Mouse (Mus musculus): ENCODE data around the gene Grhl1.
"Not testable (repeated sequence)": the region's sequence is repeated elsewhere in the genome, so short reads cannot be mapped to it uniquely, and the experiment has no call there.

Gene Grhl1

GRCm38 (mm10) chr12:24590371-24590770 lies 18.3 kb downstream of the Grhl1 start:
- in situ Hi-C loops (cut with MboI, MseI), result no loop called here

- in situ Hi-C loops (cut with MboI, MseI), result no loop called here
Measured at GRCm38 (mm10) chr12:24592055-24592454, 20.0 kb downstream of the Grhl1 start.

- in situ Hi-C loops (cut with MboI, MseI), result no loop called here
Measured at GRCm38 (mm10) chr12:24592956-24593672, 21.0 kb downstream of the Grhl1 start.

- in situ Hi-C loops (cut with MboI, MseI), result loop anchor here (5.0 kb wide), 1 partner anchor 135 kb away; no protein-coding TSS in a partner anchor
Measured at GRCm38 (mm10) chr12:24597376-24597775, 25.3 kb downstream of the Grhl1 start.

- in situ Hi-C loops (cut with MboI, MseI), result loop anchor here (5.0 kb wide), 1 partner anchor 137 kb away; no protein-coding TSS in a partner anchor
Measured at GRCm38 (mm10) chr12:24599366-24599895, 27.3 kb downstream of the Grhl1 start.

GRCm38 (mm10) chr12:24600074-24600473 lies 28.0 kb downstream of the Grhl1 start:
- in situ Hi-C loops (cut with MboI, MseI), result loop anchor here (10.0 kb wide), 1 partner anchor 955 kb away; no protein-coding TSS in a partner anchor

GRCm38 (mm10) chr12:24600806-24601205 lies 28.7 kb downstream of the Grhl1 start:
- in situ Hi-C loops (cut with MboI, MseI), result loop anchor here (10.0 kb wide), 1 partner anchor 954 kb away; no protein-coding TSS in a partner anchor

GRCm38 (mm10) chr12:24603266-24603665 lies 31.2 kb downstream of the Grhl1 start:
- in situ Hi-C loops (cut with MboI, MseI), result loop anchor here (10.0 kb wide), 1 partner anchor 952 kb away; no protein-coding TSS in a partner anchor

GRCm38 (mm10) chr12:24606166-24606565 lies 34.1 kb downstream of the Grhl1 start:
- in situ Hi-C loops (cut with MboI, MseI), result loop anchor here (10.0 kb wide), 1 partner anchor 949 kb away; no protein-coding TSS in a partner anchor

- in situ Hi-C loops (cut with MboI, MseI), result no loop called here
Measured at GRCm38 (mm10) chr12:24612591-24612990, 40.5 kb downstream of the Grhl1 start.

- in situ Hi-C loops (cut with MboI, MseI), result no loop called here
Measured at GRCm38 (mm10) chr12:24614452-24615075, 42.5 kb downstream of the Grhl1 start.

GRCm38 (mm10) chr12:24615140-24615539 lies 43.1 kb downstream of the Grhl1 start:
- in situ Hi-C loops (cut with MboI, MseI), result no loop called here

- in situ Hi-C loops (cut with MboI, MseI), result no loop called here
Measured at GRCm38 (mm10) chr12:24619436-24619835, 47.4 kb downstream of the Grhl1 start.

GRCm38 (mm10) chr12:24623486-24624251 lies 51.6 kb downstream of the Grhl1 start:
- in situ Hi-C loops (cut with MboI, MseI), result no loop called here

GRCm38 (mm10) chr12:24626401-24626800 lies 54.3 kb downstream of the Grhl1 start:
- in situ Hi-C loops (cut with MboI, MseI), result no loop called here

- in situ Hi-C loops (cut with MboI, MseI), result no loop called here
Measured at GRCm38 (mm10) chr12:24627215-24627614, 55.1 kb downstream of the Grhl1 start.

GRCm38 (mm10) chr12:24630220-24630619 lies 58.1 kb downstream of the Grhl1 start:
- in situ Hi-C loops (cut with MboI, MseI), result no loop called here

GRCm38 (mm10) chr12:24632404-24632803 lies 60.3 kb downstream of the Grhl1 start:
- in situ Hi-C loops (cut with MboI, MseI), result no loop called here

- in situ Hi-C loops (cut with MboI, MseI), result no loop called here
Measured at GRCm38 (mm10) chr12:24633753-24634191, 61.7 kb downstream of the Grhl1 start.

- in situ Hi-C loops (cut with MboI, MseI), result no loop called here
Measured at GRCm38 (mm10) chr12:24634212-24634611, 62.1 kb downstream of the Grhl1 start.

- in situ Hi-C loops (cut with MboI, MseI), result no loop called here
Measured at GRCm38 (mm10) chr12:24634648-24635047, 62.6 kb downstream of the Grhl1 start.

GRCm38 (mm10) chr12:24638787-24639186 lies 66.7 kb downstream of the Grhl1 start:
- in situ Hi-C loops (cut with MboI, MseI), result not testable (repeated sequence)
